Mouse (Mus musculus): ENCODE data around the gene Gpld1. TPM values are rescaled to one million over a fixed set of nuclear protein-coding genes. Genes with fewer than 3 reads are reported as not detected.

Gene Gpld1
- 0.02 TPM for polyA plus RNA-seq (2012; fragmentation: generic; extraction: Trizol)
- long read RNA-seq, experiment 1: 0 reads
- long read RNA-seq, experiment 2, partial matches to known transcripts: 0 of 1 reads
- long read RNA-seq, experiment 2, other reads (novel, unspliced or antisense): 1 of 1 reads

GRCm38 (mm10) chr13:24942512-24943282 is at the start of gene Gpld1:
TSS of gene Gpld1 (plus strand) at chr13:24943152.
- H3K79me2 ChIP-seq (ENCODE audit: control insufficient read depth, insufficient read depth): no peaks in the 10 kb centered on the region
- no peaks in the 10 kb centered on the region for H3K79me3 ChIP-seq (ENCODE audit: low read depth)
- no peaks in the 10 kb centered on the region for H3K27me3 ChIP-seq (ENCODE audit: control insufficient read depth, insufficient read depth, insufficient read length)
- no peak for TF ChIP-seq CTCF (IDR thresholded peaks at IDR 0.05; ENCODE audit: control insufficient read depth, insufficient read depth, insufficient read length)
- TF ChIP-seq FOSL1 (IDR thresholded peaks at IDR 0.05; ENCODE audit: insufficient read depth, low read length, poor library complexity, severe bottlenecking): no peak
- no peak for TF ChIP-seq CEBPB (IDR thresholded peaks at IDR 0.05; ENCODE audit: low read depth)
- no peak for TF ChIP-seq MYOD1 (IDR thresholded peaks at IDR 0.05; ENCODE audit: control insufficient read depth, insufficient read length, low read depth)
- TF ChIP-seq USF1 (IDR thresholded peaks at IDR 0.05; ENCODE audit: low read depth): no peak
- TF ChIP-seq MAX (IDR thresholded peaks at IDR 0.05): no peak
- no peak for TF ChIP-seq MYOG (IDR thresholded peaks at IDR 0.05; ENCODE audit: control insufficient read depth, extremely low read depth, insufficient read length)
- H3ac ChIP-seq (ENCODE audit: control insufficient read depth, insufficient read length, low read depth): no peak within 1 kb of the TSS
- no peak within 1 kb of the TSS for H3K4me3 ChIP-seq (ENCODE audit: insufficient read depth, poor library complexity, severe bottlenecking)
- H3K36me3 ChIP-seq (ENCODE audit: control insufficient read depth, insufficient read depth): no peaks in the 10 kb centered on the region

DNA sequence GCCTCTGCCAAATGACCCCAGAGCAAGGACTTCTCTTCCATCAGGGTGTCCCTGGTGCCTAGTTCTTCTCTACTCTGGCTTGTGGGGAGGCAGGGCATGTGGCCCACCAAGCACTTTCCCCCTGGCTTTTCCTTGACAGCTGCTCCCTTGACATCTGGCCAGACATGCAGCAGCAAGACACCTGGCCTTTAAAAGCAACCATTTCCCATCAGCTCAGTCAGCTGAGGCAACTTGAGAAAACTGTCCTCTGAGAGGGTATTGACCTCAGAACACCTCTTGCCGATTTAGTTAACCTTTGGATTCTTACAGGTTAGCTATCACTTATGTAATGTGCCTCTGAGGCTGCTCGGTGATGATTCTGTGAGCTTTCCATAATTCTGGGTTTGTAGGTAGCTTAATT is 49.1 kb upstream of the Gpld1 start:
- Histone ChIP-seq H3K36me3 (ENCODE audit: control insufficient read depth, insufficient read depth) (no peaks in the 10 kb centered on the region), H3K4me3 (ENCODE audit: insufficient read depth, poor library complexity, severe bottlenecking) (no peak overlapping the region), H3K79me3 (ENCODE audit: low read depth) (no peaks in the 10 kb centered on the region), H3K27me3 (ENCODE audit: control insufficient read depth, insufficient read depth, insufficient read length) (no peaks in the 10 kb centered on the region), H3K79me2 (ENCODE audit: control insufficient read depth, insufficient read depth) (no peaks in the 10 kb centered on the region), H3ac (ENCODE audit: control insufficient read depth, insufficient read length, low read depth) (no peak overlapping the region)
- no peak for TF ChIP-seq MAX (IDR thresholded peaks at IDR 0.05)
- TF ChIP-seq FOSL1 (IDR thresholded peaks at IDR 0.05; ENCODE audit: insufficient read depth, low read length, poor library complexity, severe bottlenecking): no peak
- TF ChIP-seq CTCF (IDR thresholded peaks at IDR 0.05; ENCODE audit: control insufficient read depth, insufficient read depth, insufficient read length): no peak
- no peak for TF ChIP-seq USF1 (IDR thresholded peaks at IDR 0.05; ENCODE audit: low read depth)
- TF ChIP-seq MYOD1 (IDR thresholded peaks at IDR 0.05; ENCODE audit: control insufficient read depth, insufficient read length, low read depth): no peak
- no peak for TF ChIP-seq MYOG (IDR thresholded peaks at IDR 0.05; ENCODE audit: control insufficient read depth, extremely low read depth, insufficient read length)
- TF ChIP-seq CEBPB (IDR thresholded peaks at IDR 0.05; ENCODE audit: low read depth): no peak

DNA sequence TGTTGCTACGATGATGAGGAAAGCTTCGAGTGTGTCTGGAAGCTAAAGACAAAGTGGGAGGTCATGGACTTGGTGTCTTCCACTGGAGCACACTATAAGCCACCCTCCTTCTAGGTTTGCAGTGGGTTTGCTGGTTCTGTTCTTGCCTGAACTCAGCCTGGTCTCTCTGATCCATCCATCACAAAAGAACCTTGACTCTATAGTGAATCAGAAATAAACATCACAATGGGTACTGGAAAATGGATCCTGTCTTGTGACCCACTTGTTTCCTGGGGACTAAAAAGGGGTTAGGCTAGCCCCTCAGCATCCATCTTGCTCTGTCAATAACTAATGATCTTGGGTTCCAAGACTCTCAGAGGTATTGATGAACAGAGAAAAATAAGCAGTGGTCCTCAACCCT is 41.0 kb upstream of the Gpld1 start:
- TF ChIP-seq MAX (IDR thresholded peaks at IDR 0.05): no peak
- no peak for TF ChIP-seq USF1 (IDR thresholded peaks at IDR 0.05; ENCODE audit: low read depth)
- no peak for TF ChIP-seq CTCF (IDR thresholded peaks at IDR 0.05; ENCODE audit: control insufficient read depth, insufficient read depth, insufficient read length)
- TF ChIP-seq MYOG (IDR thresholded peaks at IDR 0.05; ENCODE audit: control insufficient read depth, extremely low read depth, insufficient read length): no peak
- no peak for TF ChIP-seq MYOD1 (IDR thresholded peaks at IDR 0.05; ENCODE audit: control insufficient read depth, insufficient read length, low read depth)
- TF ChIP-seq FOSL1 (IDR thresholded peaks at IDR 0.05; ENCODE audit: insufficient read depth, low read length, poor library complexity, severe bottlenecking): no peak
- TF ChIP-seq CEBPB (IDR thresholded peaks at IDR 0.05; ENCODE audit: low read depth): no peak
- no peaks in the 10 kb centered on the region for H3K79me3 ChIP-seq (ENCODE audit: low read depth)
- no peak overlapping the region for H3K4me3 ChIP-seq (ENCODE audit: insufficient read depth, poor library complexity, severe bottlenecking)
- no peaks in the 10 kb centered on the region for H3K27me3 ChIP-seq (ENCODE audit: control insufficient read depth, insufficient read depth, insufficient read length)
- H3K79me2 ChIP-seq (ENCODE audit: control insufficient read depth, insufficient read depth): no peaks in the 10 kb centered on the region
- H3K36me3 ChIP-seq (ENCODE audit: control insufficient read depth, insufficient read depth): no peaks in the 10 kb centered on the region
- H3ac ChIP-seq (ENCODE audit: control insufficient read depth, insufficient read length, low read depth): no peak overlapping the region

- TF ChIP-seq USF1 (IDR thresholded peaks at IDR 0.05; ENCODE audit: low read depth): no peak
- no peak for TF ChIP-seq FOSL1 (IDR thresholded peaks at IDR 0.05; ENCODE audit: insufficient read depth, low read length, poor library complexity, severe bottlenecking)
- no peak for TF ChIP-seq MAX (IDR thresholded peaks at IDR 0.05)
- no peak for TF ChIP-seq CTCF (IDR thresholded peaks at IDR 0.05; ENCODE audit: control insufficient read depth, insufficient read depth, insufficient read length)
- no peak for TF ChIP-seq MYOG (IDR thresholded peaks at IDR 0.05; ENCODE audit: control insufficient read depth, extremely low read depth, insufficient read length)
- no peak for TF ChIP-seq MYOD1 (IDR thresholded peaks at IDR 0.05; ENCODE audit: control insufficient read depth, insufficient read length, low read depth)
- no peak for TF ChIP-seq CEBPB (IDR thresholded peaks at IDR 0.05; ENCODE audit: low read depth)
- H3K27me3 ChIP-seq (ENCODE audit: control insufficient read depth, insufficient read depth, insufficient read length): no peaks in the 10 kb centered on the region
- no peaks in the 10 kb centered on the region for H3K79me2 ChIP-seq (ENCODE audit: control insufficient read depth, insufficient read depth)
- H3K36me3 ChIP-seq (ENCODE audit: control insufficient read depth, insufficient read depth): no peaks in the 10 kb centered on the region
- H3K4me3 ChIP-seq (ENCODE audit: insufficient read depth, poor library complexity, severe bottlenecking): no peak overlapping the region
- no peak overlapping the region for H3ac ChIP-seq (ENCODE audit: control insufficient read depth, insufficient read length, low read depth)
- no peaks in the 10 kb centered on the region for H3K79me3 ChIP-seq (ENCODE audit: low read depth)
Measured at GRCm38 (mm10) chr13:24903412-24903811, 39.5 kb upstream of the Gpld1 start.

DNA sequence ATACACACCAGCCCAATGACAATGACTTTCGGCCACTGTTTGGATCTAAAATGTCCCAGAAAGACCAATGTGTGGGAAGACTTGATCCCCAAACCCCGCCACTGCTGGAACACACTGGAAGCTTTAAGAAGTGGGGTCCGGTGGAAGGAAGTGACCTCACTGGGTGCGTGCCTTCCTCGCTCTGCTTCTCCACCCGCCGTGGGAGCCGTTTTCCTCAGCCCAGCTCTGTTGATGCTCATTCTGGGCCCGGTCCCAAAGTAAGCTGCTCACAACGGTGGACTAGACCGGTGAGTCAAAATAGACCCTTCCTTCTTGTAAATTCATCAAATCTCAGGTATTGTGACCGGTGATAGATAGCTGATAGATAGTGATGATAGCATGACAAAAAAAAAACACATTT is 37.5 kb upstream of the Gpld1 start:
- H3K79me3 ChIP-seq (ENCODE audit: low read depth): no peaks in the 10 kb centered on the region
- H3K4me3 ChIP-seq (ENCODE audit: insufficient read depth, poor library complexity, severe bottlenecking): no peak overlapping the region
- TF ChIP-seq MAX (IDR thresholded peaks at IDR 0.05) (no peak), MYOG (IDR thresholded peaks at IDR 0.05; ENCODE audit: control insufficient read depth, extremely low read depth, insufficient read length) (no peak), CTCF (IDR thresholded peaks at IDR 0.05; ENCODE audit: control insufficient read depth, insufficient read depth, insufficient read length) (no peak), CEBPB (IDR thresholded peaks at IDR 0.05; ENCODE audit: low read depth) (no peak), MYOD1 (IDR thresholded peaks at IDR 0.05; ENCODE audit: control insufficient read depth, insufficient read length, low read depth) (no peak), USF1 (IDR thresholded peaks at IDR 0.05; ENCODE audit: low read depth) (no peak), FOSL1 (IDR thresholded peaks at IDR 0.05; ENCODE audit: insufficient read depth, low read length, poor library complexity, severe bottlenecking) (no peak)
- no peaks in the 10 kb centered on the region for H3K79me2 ChIP-seq (ENCODE audit: control insufficient read depth, insufficient read depth)
- H3K27me3 ChIP-seq (ENCODE audit: control insufficient read depth, insufficient read depth, insufficient read length): no peaks in the 10 kb centered on the region
- H3K36me3 ChIP-seq (ENCODE audit: control insufficient read depth, insufficient read depth): no peaks in the 10 kb centered on the region
- no peak overlapping the region for H3ac ChIP-seq (ENCODE audit: control insufficient read depth, insufficient read length, low read depth)
